In genomic region chr6:88152127-88152705, GRCm38 (mm10) we compare ENCODE assay signal across 10 mouse cellular contexts. TPM values are rescaled to one million over a fixed set of nuclear protein-coding genes. Genes with fewer than 3 reads are reported as not detected.
A peak's percentile ranks its signal among the peaks of the same experiment; 100 is the strongest.
DNase-seq lines count a peak whose midpoint lies in the region; ATAC-seq and TF ChIP-seq lines count a peak whose summit lies in the region.
"Had no signal": no experiment of that assay in that cellular context is flagged by ENCODE, and none has a peak within 500 bp of the region (broad histone marks: within the 10 kb centered on the region; RNA-seq: fewer than 3 reads in every experiment).

No protein-coding gene starts in this region.

- no peak for TF ChIP-seq POLR2A in limb, embryonic 14.5 days (IDR thresholded peaks at IDR 0.05; ENCODE audit: borderline replicate concordance, extremely low read depth, insufficient read depth, insufficient read length)

- WGBS in heart, postnatal 0 days = 62% methylated on average over 14 of the region's 14 CpGs
- WGBS in limb, embryonic 14.5 days = 77% methylated on average over 14 of the region's 14 CpGs
- 80% methylated on average over 14 of the region's 14 CpGs for WGBS in stomach, embryonic 14.5 days
- WGBS in forebrain, embryonic 12.5 days = 89% methylated on average over 14 of the region's 14 CpGs
- WGBS in midbrain, embryonic 14.5 days = 88% methylated on average over 14 of the region's 14 CpGs

- H3K4me3 ChIP-seq in gastrocnemius, adult 2 months = peak overlapping the region; percentile 40
- H3K4me3 ChIP-seq in heart, postnatal 0 days (ENCODE audit: low read depth, low read length) = no peak overlapping the region
- H3K4me3 ChIP-seq in limb, embryonic 14.5 days (replicated peaks; ENCODE audit: low read length) = no peak overlapping the region
- no peak overlapping the region for H3K4me3 ChIP-seq in stomach, embryonic 14.5 days (ENCODE audit: low read depth, low read length)
- no peak overlapping the region for H3K4me3 ChIP-seq in forebrain, embryonic 12.5 days (replicated peaks)
- no peak overlapping the region for H3K4me3 ChIP-seq in midbrain, embryonic 14.5 days (replicated peaks; ENCODE audit: low read depth, low read length)
- H3K4me3 ChIP-seq: midbrain, embryonic 12.5 days had no signal

- no peaks in the 10 kb centered on the region for H3K36me3 ChIP-seq in heart, postnatal 0 days (replicated peaks; ENCODE audit: control insufficient read depth, insufficient read depth, low read length)
- no peaks in the 10 kb centered on the region for H3K36me3 ChIP-seq in limb, embryonic 14.5 days (ENCODE audit: control insufficient read depth, insufficient read depth, low read length)
- H3K36me3 ChIP-seq in stomach, embryonic 14.5 days (ENCODE audit: control insufficient read depth, insufficient read depth, low read length) = no peaks in the 10 kb centered on the region
- no peaks in the 10 kb centered on the region for H3K36me3 ChIP-seq in forebrain, embryonic 12.5 days (replicated peaks)
- H3K36me3 ChIP-seq in midbrain, embryonic 14.5 days (ENCODE audit: control insufficient read depth, insufficient read depth, low read length) = no peaks in the 10 kb centered on the region
- H3K36me3 ChIP-seq: midbrain, embryonic 12.5 days had no signal

- H3K9me3 ChIP-seq in heart, postnatal 0 days (replicated peaks; ENCODE audit: control insufficient read depth, low read length) = no peaks in the 10 kb centered on the region
- H3K9me3 ChIP-seq in limb, embryonic 14.5 days (ENCODE audit: control insufficient read depth, low read length) = no peaks in the 10 kb centered on the region
- H3K9me3 ChIP-seq in stomach, embryonic 14.5 days (ENCODE audit: control insufficient read depth, low read depth, low read length) = no peaks in the 10 kb centered on the region
- H3K9me3 ChIP-seq in forebrain, embryonic 12.5 days = no peaks in the 10 kb centered on the region
- no peaks in the 10 kb centered on the region for H3K9me3 ChIP-seq in midbrain, embryonic 14.5 days (ENCODE audit: control insufficient read depth, low read length)
- H3K9me3 ChIP-seq: midbrain, embryonic 12.5 days had no signal

- peak overlapping the region; percentile 39 for H3K4me2 ChIP-seq in heart, postnatal 0 days (ENCODE audit: low read depth, low read length)
- no peak overlapping the region for H3K4me2 ChIP-seq in limb, embryonic 14.5 days (replicated peaks; ENCODE audit: low read depth, low read length, severe bottlenecking)
- H3K4me2 ChIP-seq in stomach, embryonic 14.5 days (replicated peaks; ENCODE audit: low read depth, low read length) = no peak overlapping the region
- H3K4me2 ChIP-seq in forebrain, embryonic 12.5 days = no peak overlapping the region
- H3K4me2 ChIP-seq in midbrain, embryonic 14.5 days (ENCODE audit: low read length) = no peak overlapping the region
- H3K4me2 ChIP-seq: hindbrain, embryonic 14.5 days; midbrain, embryonic 12.5 days had no signal

- no peaks in the 10 kb centered on the region for H3K27me3 ChIP-seq in heart, postnatal 0 days (ENCODE audit: control insufficient read depth, insufficient read depth, low read length)
- no peaks in the 10 kb centered on the region for H3K27me3 ChIP-seq in limb, embryonic 14.5 days (ENCODE audit: control insufficient read depth, insufficient read depth, low read length)
- no peaks in the 10 kb centered on the region for H3K27me3 ChIP-seq in stomach, embryonic 14.5 days (ENCODE audit: control insufficient read depth, insufficient read depth, low read length)
- peaks cover 5% of the 10 kb centered on the region; the same call in 1 of the 2 replicates for H3K27me3 ChIP-seq in forebrain, embryonic 12.5 days
- H3K27me3 ChIP-seq in midbrain, embryonic 14.5 days (ENCODE audit: control insufficient read depth, insufficient read depth, low read length) = no peaks in the 10 kb centered on the region
- H3K27me3 ChIP-seq: midbrain, embryonic 12.5 days had no signal

- no peak overlapping the region for H3K9ac ChIP-seq in heart, postnatal 0 days (replicated peaks; ENCODE audit: low read depth, low read length)
- no peak overlapping the region for H3K9ac ChIP-seq in limb, embryonic 14.5 days (ENCODE audit: low read depth, low read length, severe bottlenecking)
- no peak overlapping the region for H3K9ac ChIP-seq in stomach, embryonic 14.5 days (replicated peaks; ENCODE audit: low read depth, low read length)
- no peak overlapping the region for H3K9ac ChIP-seq in forebrain, embryonic 12.5 days
- no peak overlapping the region for H3K9ac ChIP-seq in midbrain, embryonic 14.5 days (replicated peaks; ENCODE audit: low read length)
- H3K9ac ChIP-seq: hindbrain, embryonic 14.5 days; midbrain, embryonic 12.5 days had no signal

- DNase-seq in gastrocnemius, adult 2 months = peak; percentile 58
- DNase-seq in gastrocnemius, adult 8-10 months (ENCODE audit: low spot score in 2 of 2) = no peak
- peak; percentile 33 for DNase-seq in heart, postnatal 0 days (ENCODE audit: low spot score)
- peak; percentile 29 for DNase-seq in limb, embryonic 14.5 days (ENCODE audit: low spot score)
- no peak for DNase-seq in midbrain, embryonic 14.5 days
- no peak for DNase-seq in left cerebral cortex, postnatal 36 days (ENCODE audit: low spot score in 2 of 2)

- peak; percentile 90 for TF ChIP-seq EP300 in heart, postnatal 0 days (IDR thresholded peaks at IDR 0.05; ENCODE audit: low read depth)

- no peak for TF ChIP-seq CTCF in gastrocnemius, adult 2 months (IDR thresholded peaks at IDR 0.05)
- TF ChIP-seq CTCF in heart, postnatal 0 days (IDR thresholded peaks at IDR 0.05; ENCODE audit: low read depth) = no peak

- H3K4me1 ChIP-seq in heart, postnatal 0 days (ENCODE audit: control insufficient read depth, insufficient read depth) = peaks cover 2% of the 10 kb centered on the region; the same call in 1 of the 2 replicates
- H3K4me1 ChIP-seq in limb, embryonic 14.5 days (ENCODE audit: control insufficient read depth, insufficient read depth, low read length) = peaks cover 3% of the 10 kb centered on the region; the same call in 1 of the 2 replicates
- H3K4me1 ChIP-seq in stomach, embryonic 14.5 days (ENCODE audit: control insufficient read depth, insufficient read depth, low read length) = no peaks in the 10 kb centered on the region
- H3K4me1 ChIP-seq in forebrain, embryonic 12.5 days = no peaks in the 10 kb centered on the region
- H3K4me1 ChIP-seq in midbrain, embryonic 14.5 days (ENCODE audit: control insufficient read depth, insufficient read depth, low read length) = no peaks in the 10 kb centered on the region
- H3K4me1 ChIP-seq: midbrain, embryonic 12.5 days had no signal

- H3K27ac ChIP-seq in gastrocnemius, adult 2 months = 0 out of 2 replicates have a peak overlapping the region, but pooled peaks have one; percentile 16
- H3K27ac ChIP-seq in heart, postnatal 0 days (ENCODE audit: low read depth) = peak overlapping the region; percentile 69
- 0 out of 2 replicates have a peak overlapping the region, but pooled peaks have one; percentile 33 for H3K27ac ChIP-seq in limb, embryonic 14.5 days (replicated peaks; ENCODE audit: low read depth, low read length)
- H3K27ac ChIP-seq in stomach, embryonic 14.5 days (ENCODE audit: low read length) = no peak overlapping the region
- H3K27ac ChIP-seq in forebrain, embryonic 12.5 days = no peak overlapping the region
- no peak overlapping the region for H3K27ac ChIP-seq in midbrain, embryonic 14.5 days (replicated peaks; ENCODE audit: low read depth, low read length)
- H3K27ac ChIP-seq: hindbrain, embryonic 14.5 days; midbrain, embryonic 12.5 days had no signal

- ATAC-seq in heart, postnatal 0 days (ENCODE audit: insufficient read depth, low read depth) = peak; percentile 68
- no peak for ATAC-seq in limb, embryonic 14.5 days (ENCODE audit: low FRiP score, low read depth)
- ATAC-seq in stomach, embryonic 14.5 days (ENCODE audit: insufficient number of reproducible peaks, insufficient read depth, low FRiP score, low read depth) = 0 out of 2 replicates have a peak, but pooled peaks have one; percentile 42
- ATAC-seq in forebrain, embryonic 12.5 days (ENCODE audit: low FRiP score) = no peak
- no peak for ATAC-seq in midbrain, embryonic 14.5 days (ENCODE audit: low FRiP score, low TSS enrichment)

- intact Hi-C loops in gastrocnemius, adult 2 months (cut with DNase I) = no loop called here
- intact Hi-C loops in left cerebral cortex, postnatal 36 days (cut with DNase I) = no loop called here

RNA-seq across cellular contexts. Expression of gene Gata2, which starts 41.5 kb away (rescaled TPM):
- total RNA-seq in gastrocnemius, adult 2 months (2021) = 1 to 10 TPM; 4.4 to 9.9 TPM
- total RNA-seq in gastrocnemius, adult 8-10 months (2022) = 1 to 10 TPM; 3.0 to 6.0 (median 4.1) TPM
- 17.7 and 19.6 TPM in 2 replicates for total RNA-seq in heart, postnatal 0 days (2014; rRNA removed; ENCODE audit: low replicate concordance)
- 13.7 and 16.0 TPM in 2 replicates for polyA plus RNA-seq in heart, postnatal 0 days (2015; fragmentation: Nextera tagmentation; extraction: Ambion mirVana)
- 15.7 and 18.4 TPM in 2 replicates for polyA plus RNA-seq in limb, embryonic 14.5 days (2012; rRNA removed)
- polyA plus RNA-seq in limb, embryonic 14.5 days (2014; fragmentation: Nextera tagmentation; extraction: Ambion mirVana) = 18.1 and 19.3 TPM in 2 replicates
- polyA plus RNA-seq in stomach, embryonic 14.5 days (2014; fragmentation: Nextera tagmentation; extraction: Ambion mirVana) = 3.3 and 3.5 TPM in 2 replicates
- polyA plus RNA-seq in forebrain, embryonic 12.5 days (2016; fragmentation: Nextera tagmentation; extraction: Ambion mirVana) = 9.4 and 14.6 TPM in 2 replicates
- 15.4 and 23.0 TPM in 2 replicates for polyA plus RNA-seq in midbrain, embryonic 14.5 days (2014; fragmentation: Nextera tagmentation; extraction: Ambion mirVana)
- total RNA-seq in left cerebral cortex, postnatal 36 days (2021) = 1 to 10 TPM; 5.4 to 6.6 TPM

Comparison
In these comparisons a context has a peak if more than half of its experiments do, and no peak if none do; other contexts are left out.
1. DNase-seq: peak in gastrocnemius, adult 2 months (single experiment), heart, postnatal 0 days (single experiment) and limb, embryonic 14.5 days (single experiment); none in gastrocnemius, adult 8-10 months (0 of 2), midbrain, embryonic 14.5 days (single experiment) and left cerebral cortex, postnatal 36 days (0 of 2).
2. H3K27ac ChIP-seq: peak in gastrocnemius, adult 2 months (single experiment), heart, postnatal 0 days (single experiment) and limb, embryonic 14.5 days (single experiment); none in stomach, embryonic 14.5 days (single experiment), forebrain, embryonic 12.5 days (single experiment) and midbrain, embryonic 14.5 days (single experiment).
3. ATAC-seq: peak in heart, postnatal 0 days (single experiment) and stomach, embryonic 14.5 days (single experiment); none in limb, embryonic 14.5 days (single experiment), forebrain, embryonic 12.5 days (single experiment) and midbrain, embryonic 14.5 days (single experiment).